Mouse (Mus musculus): ENCODE measurements around the gene Tnip1.

GRCm38 (mm10) chr11:54869318-54869717 is 93.4 kb downstream of the Tnip1 start:
- TF ChIP-seq CTCF (IDR thresholded peaks at IDR 0.05; ENCODE audit: low read depth, low read length) (no peak), GATA2 (IDR thresholded peaks at IDR 0.05; ENCODE audit: borderline replicate concordance, low read depth, low read length) (no peak)

Data from G1E (cell line).